Mouse (Mus musculus) lung, embryonic 14.5 days (tissue): ENCODE results near the gene Smarcad1. TPM values are rescaled to one million over a fixed set of nuclear protein-coding genes. Genes with fewer than 3 reads are reported as not detected.
"Not testable (repeated sequence)": the region's sequence is repeated elsewhere in the genome, so short reads cannot be mapped to it uniquely, and the experiment has no call there.

Experiments used
- ATAC-seq: fragments of 200-750 bp; cut with Nextera tagmentation; 2 replicates; pipeline ENCODE4 v1.8.0; 2017; ENCODE audit warnings: mild to moderate bottlenecking, moderate TSS enrichment, moderate library complexity; ENCODE audit not compliant: insufficient read depth
- DNase-seq: peaks from one replicate; pipeline ENCODE4 v3.0.0-alpha.2; 2015
- H3K27ac ChIP-seq: fragments of 300-500 bp; sonication (generic); 2 replicates; pipeline ENCODE4 v1.5.1; 2014; ENCODE audit warnings: low read depth, mild to moderate bottlenecking, moderate library complexity
- H3K27me3 ChIP-seq: fragments of 300-500 bp; sonication (generic); 2 replicates; pipeline ENCODE4 v1.6.1; 2014; ENCODE audit warnings: low read length, control low read depth; ENCODE audit not compliant: insufficient read depth
- H3K36me3 ChIP-seq: fragments of 300-500 bp; sonication (generic); 2 replicates; pipeline ENCODE4 v1.6.1; 2014; ENCODE audit warnings: control low read depth; ENCODE audit not compliant: insufficient read depth
- H3K4me1 ChIP-seq: fragments of 300-500 bp; sonication (generic); 2 replicates; pipeline ENCODE4 v1.6.1; 2014; ENCODE audit warnings: antibody characterized with exemption, control low read depth; ENCODE audit not compliant: insufficient read depth
- H3K4me2 ChIP-seq: fragments of 300-500 bp; sonication (generic); 2 replicates; pipeline ENCODE4 v1.6.1; 2014; ENCODE audit warnings: mild to moderate bottlenecking
- H3K4me3 ChIP-seq: fragments of 300-500 bp; sonication (generic); 2 replicates; pipeline ENCODE4 v1.5.1; 2014; ENCODE audit warnings: low read depth, low read length
- H3K9ac ChIP-seq: fragments of 300-500 bp; sonication (generic); 2 replicates; pipeline ENCODE4 v1.6.1; 2014
- H3K9me3 ChIP-seq: fragments of 300-500 bp; sonication (generic); 2 replicates; pipeline ENCODE4 v1.6.1; 2016; ENCODE audit warnings: low read depth, low read length, control low read depth
- CTCF ChIP-seq: IDR thresholded peaks from 2 replicates; pipeline ENCODE4 v1.5.1; 2016; ENCODE audit warnings: antibody characterized with exemption, low read depth
- WGBS: fragments of 180-500 bp; shearing (Covaris S2); extraction: QIAGEN DNeasy Blood & Tissue Kit; methylation state at CpG from one replicate; pipeline ENCODE4 v1.1.7; 2014; 5-methylcytosine and 5-hydroxymethylcytosine counted together
- polyA plus RNA-seq: library from polyadenylated mRNA; unstranded; fragments of >200 nt; fragmentation: Nextera tagmentation; extraction: Ambion mirVana; gene quantifications from 2 replicates; pipeline ENCODE4 v1.2.1, GENCODE M21; 2014

Gene Smarcad1
- polyA plus RNA-seq, 1 experiment from 2014 or later, result 87.2 TPM

- DNase-seq (no peak), ATAC-seq (no peak)
- 83% methylated on average over 2 of the region's 2 CpGs for WGBS
- no peak overlapping the region for H3K4me2 ChIP-seq
- H3K27ac ChIP-seq, result no peak overlapping the region
- no peaks in the 10 kb centered on the region for H3K4me1 ChIP-seq
- H3K9me3 ChIP-seq, result no peaks in the 10 kb centered on the region
- H3K9ac ChIP-seq, result no peak overlapping the region
- H3K36me3 ChIP-seq, result no peaks in the 10 kb centered on the region
- no peak for TF ChIP-seq CTCF
- no peaks in the 10 kb centered on the region for H3K27me3 ChIP-seq
- no peak overlapping the region for H3K4me3 ChIP-seq
Observed at GRCm38 (mm10) chr6:65035469-65035868, 6.9 kb upstream of the Smarcad1 start.

GRCm38 (mm10) chr6:65041932-65042331, 451 bp upstream of the Smarcad1 start:
- peak; percentile 22; the same call in 1 of the 2 replicates for ATAC-seq
- no peak overlapping the region for H3K27ac ChIP-seq

GRCm38 (mm10) chr6:65043241-65043640, 858 bp downstream of the Smarcad1 start:
- 8% methylated on average over 7 of the region's 7 CpGs for WGBS
- no peak for TF ChIP-seq CTCF
- Histone ChIP-seq H3K36me3 (peaks cover 43% of the 10 kb centered on the region), H3K27me3 (no peaks in the 10 kb centered on the region), H3K27ac (peak overlapping the region; percentile 93), H3K4me3 (peak overlapping the region; percentile 87), H3K4me2 (peak overlapping the region; percentile 82), H3K9ac (peak overlapping the region; percentile 98), H3K4me1 (no peaks in the 10 kb centered on the region), H3K9me3 (no peaks in the 10 kb centered on the region)
- ATAC-seq (peak; percentile 11; the same call in 1 of the 2 replicates), DNase-seq (no peak)

More at GRCm38 (mm10) chr6:65041932-65042331, 451 bp upstream of the Smarcad1 start:
- H3K4me3 ChIP-seq, result peak overlapping the region; percentile 87
- 34% methylated on average over 10 of the region's 10 CpGs for WGBS
- H3K27me3 ChIP-seq, result no peaks in the 10 kb centered on the region
- H3K36me3 ChIP-seq, result peaks cover 33% of the 10 kb centered on the region
- H3K9ac ChIP-seq, result peak overlapping the region; percentile 98
- peak overlapping the region; percentile 82 for H3K4me2 ChIP-seq
- H3K4me1 ChIP-seq, result no peaks in the 10 kb centered on the region
- no peaks in the 10 kb centered on the region for H3K9me3 ChIP-seq
- DNase-seq, result no peak
- TF ChIP-seq CTCF, result no peak

GRCm38 (mm10) chr6:65049100-65049499, 6.7 kb downstream of the Smarcad1 start:
- Histone ChIP-seq H3K36me3 (peaks cover 83% of the 10 kb centered on the region), H3K27me3 (no peaks in the 10 kb centered on the region), H3K27ac (no peak overlapping the region), H3K4me3 (no peak overlapping the region), H3K4me1 (no peaks in the 10 kb centered on the region), H3K9ac (no peak overlapping the region), H3K9me3 (no peaks in the 10 kb centered on the region), H3K4me2 (no peak overlapping the region)
- WGBS, result 94% methylated on average over 4 of the region's 4 CpGs
- DNase-seq, result no peak
- ATAC-seq, result no peak
- 0 out of 2 replicates have a peak, but pooled peaks have one; percentile 15 for TF ChIP-seq CTCF

- no peak for TF ChIP-seq CTCF
- no peaks in the 10 kb centered on the region for H3K27me3 ChIP-seq
- no peak overlapping the region for H3K9ac ChIP-seq
- H3K4me2 ChIP-seq, result no peak overlapping the region
- H3K9me3 ChIP-seq, result no peaks in the 10 kb centered on the region
- no peak overlapping the region for H3K27ac ChIP-seq
- ATAC-seq (no peak), DNase-seq (no peak)
- H3K4me3 ChIP-seq, result no peak overlapping the region
- WGBS, result 84% methylated on average over 5 of the region's 5 CpGs
- no peaks in the 10 kb centered on the region for H3K4me1 ChIP-seq
- H3K36me3 ChIP-seq, result peaks cover 84% of the 10 kb centered on the region
Observed at GRCm38 (mm10) chr6:65056620-65057019, 14.2 kb downstream of the Smarcad1 start.

- not testable (repeated sequence) for ATAC-seq
Observed at GRCm38 (mm10) chr6:65057137-65057536, 14.8 kb downstream of the Smarcad1 start.

GRCm38 (mm10) chr6:65061049-65061448, 18.7 kb downstream of the Smarcad1 start:
- Histone ChIP-seq H3K4me2 (no peak overlapping the region), H3K4me1 (no peaks in the 10 kb centered on the region), H3K27ac (no peak overlapping the region), H3K9ac (no peak overlapping the region), H3K9me3 (no peaks in the 10 kb centered on the region), H3K36me3 (peaks cover 79% of the 10 kb centered on the region), H3K4me3 (no peak overlapping the region), H3K27me3 (no peaks in the 10 kb centered on the region)
- DNase-seq (no peak), ATAC-seq (no peak)
- 75% methylated on average over 1 of the region's 1 CpGs for WGBS
- no peak for TF ChIP-seq CTCF

More at GRCm38 (mm10) chr6:65057137-65057536, 14.8 kb downstream of the Smarcad1 start:
- not testable (repeated sequence) for H3K4me3 ChIP-seq, H3K9ac ChIP-seq, H3K4me2 ChIP-seq, H3K9me3 ChIP-seq, H3K27ac ChIP-seq, H3K4me1 ChIP-seq, H3K27me3 ChIP-seq
- peaks cover 82% of the 10 kb centered on the region for H3K36me3 ChIP-seq
- DNase-seq, result peak; percentile 5
- WGBS, result 78% methylated on average over 3 of the region's 4 CpGs
- TF ChIP-seq CTCF, result peak; percentile 18

- no peak for TF ChIP-seq CTCF
- Histone ChIP-seq H3K9ac (no peak overlapping the region), H3K4me2 (no peak overlapping the region), H3K27me3 (no peaks in the 10 kb centered on the region), H3K27ac (no peak overlapping the region), H3K36me3 (peaks cover 72% of the 10 kb centered on the region), H3K4me1 (no peaks in the 10 kb centered on the region), H3K9me3 (no peaks in the 10 kb centered on the region), H3K4me3 (no peak overlapping the region)
- DNase-seq (peak; percentile 27), ATAC-seq (no peak)
- WGBS, result 65% methylated on average over 2 of the region's 2 CpGs
Observed at GRCm38 (mm10) chr6:65075201-65075600, 32.8 kb downstream of the Smarcad1 start.
